Mouse (Mus musculus) right cerebral cortex, adult 18-20 months (tissue): Measurements from ENCODE around the gene Gstp1.
"Not testable (repeated sequence)": the region's sequence is repeated elsewhere in the genome, so short reads cannot be mapped to it uniquely, and the experiment has no call there.

Source experiments
- DNase-seq: peaks from one replicate; pipeline ENCODE4 v3.0.0; 2022; ENCODE audit warnings: mixed read lengths

Gene Gstp1

GRCm38 (mm10) chr19:4037788-4038232 lies at the start of gene Gstp1:
Gstp1 (minus strand) TSS chr19:4037985.
- peak; percentile 92 for DNase-seq

- DNase-seq: no peak
Measured at GRCm38 (mm10) chr19:4087090-4087489, 49.3 kb upstream of the Gstp1 start.

GRCm38 (mm10) chr19:4086156-4086555 lies 48.4 kb upstream of the Gstp1 start:
- no peak for DNase-seq

DNA sequence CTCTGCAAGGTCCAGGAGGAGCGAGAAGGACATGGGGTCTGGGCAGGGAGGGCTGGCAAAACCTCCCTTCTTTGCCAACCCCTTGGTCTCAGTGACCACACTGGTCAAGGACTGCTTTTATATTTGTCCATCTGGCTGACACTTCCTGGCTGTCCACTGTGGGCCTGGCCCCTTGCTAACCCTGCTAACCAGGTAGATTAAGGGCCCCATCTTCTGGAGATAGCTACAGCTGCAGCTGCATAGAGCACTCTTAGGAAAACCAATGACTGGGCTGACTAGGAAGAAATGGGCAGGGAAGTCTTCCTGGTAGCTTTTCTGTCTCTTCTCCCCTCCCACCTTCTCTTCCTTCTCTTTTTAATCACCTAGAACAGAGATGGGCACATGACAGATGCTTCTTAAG lies 47.2 kb upstream of the Gstp1 start:
- no peak for DNase-seq

- no peak for DNase-seq
Measured at GRCm38 (mm10) chr19:4083826-4084225, 46.0 kb upstream of the Gstp1 start.

GRCm38 (mm10) chr19:4083316-4083715 lies 45.5 kb upstream of the Gstp1 start:
- no peak for DNase-seq

DNA sequence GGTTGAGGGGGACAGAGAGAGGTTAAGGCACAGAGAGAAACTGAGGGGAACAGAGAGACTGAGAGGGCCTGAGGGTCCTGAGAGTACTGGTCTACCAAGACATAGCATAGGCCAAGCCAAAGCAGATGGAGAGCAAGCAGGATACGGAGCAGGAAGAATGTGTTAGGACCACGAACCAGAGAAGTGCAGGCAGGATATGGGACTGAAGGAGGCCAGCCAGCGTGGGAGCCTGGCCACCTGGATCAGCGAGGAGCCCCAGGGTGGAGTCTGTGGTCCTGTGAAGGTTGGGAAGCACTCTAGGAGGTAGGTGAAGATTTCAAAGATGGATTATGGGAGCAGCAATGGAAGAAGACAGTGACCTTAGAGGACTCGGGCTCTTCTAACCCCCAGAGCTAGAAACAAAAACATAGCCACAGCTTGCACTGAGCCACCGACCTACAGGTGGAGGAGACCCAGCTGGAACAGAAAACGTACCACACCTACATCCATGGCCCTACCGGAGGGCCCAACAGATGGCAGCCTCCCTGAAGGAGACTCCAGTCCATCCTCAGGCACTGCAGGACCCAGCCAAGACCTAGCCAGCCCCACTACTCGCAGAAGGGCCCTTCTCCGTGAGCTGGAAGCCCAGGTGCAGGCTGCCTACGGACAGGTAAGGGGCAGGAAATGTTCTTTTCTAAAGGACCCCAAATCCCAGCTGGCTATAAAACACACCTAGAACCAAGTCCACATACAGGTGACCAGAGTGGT lies 44.6 kb upstream of the Gstp1 start:
- DNase-seq: no peak

DNA sequence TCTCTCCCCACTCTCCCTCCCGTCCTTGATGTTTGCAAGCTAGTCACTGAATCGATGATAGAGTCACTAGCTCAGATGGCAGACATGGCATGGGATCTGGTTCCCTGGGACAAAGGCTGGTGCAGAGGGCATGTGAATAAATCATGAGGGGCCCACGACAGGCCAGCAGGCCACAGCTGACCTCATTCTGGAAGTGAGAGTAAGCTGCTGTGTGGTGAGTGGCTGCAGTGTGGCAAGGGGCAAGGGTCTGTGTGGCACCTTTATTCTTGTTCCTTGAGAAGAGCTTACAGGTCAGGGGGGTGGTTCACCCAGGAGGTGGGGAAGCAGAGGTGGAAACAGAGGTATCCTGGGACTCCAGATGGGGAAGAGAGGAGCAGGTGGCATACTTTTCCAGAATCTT lies 43.6 kb upstream of the Gstp1 start, which contains the start of gene Cabp2:
TSS of gene Cabp2 (plus strand) at position 185 of the 400 bp plus-strand sequence.
- no peak for DNase-seq

- DNase-seq: no peak
Measured at GRCm38 (mm10) chr19:4080511-4081009, 42.8 kb upstream of the Gstp1 start.

- DNase-seq: no peak
Measured at GRCm38 (mm10) chr19:4079594-4079993, 41.8 kb upstream of the Gstp1 start.

DNA sequence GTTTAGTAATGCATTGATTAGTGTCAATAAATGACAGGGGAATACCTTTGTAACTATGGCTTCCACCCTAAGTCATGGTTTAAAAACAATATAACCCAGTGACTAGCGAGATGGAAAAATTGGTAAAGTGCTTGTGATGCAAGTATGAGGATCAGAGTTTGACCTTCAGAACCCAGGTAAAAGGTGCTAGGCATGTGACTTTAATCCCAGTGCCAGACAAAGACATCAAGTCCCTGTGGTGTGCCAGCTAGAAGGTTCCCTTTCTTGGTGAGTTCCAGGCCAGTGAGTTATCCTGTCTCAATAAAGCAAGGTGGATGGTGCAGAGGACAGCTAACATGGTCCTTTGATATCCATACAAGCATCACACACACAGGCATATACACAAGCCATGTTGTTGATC lies 37.7 kb upstream of the Gstp1 start:
- no peak for DNase-seq

DNA sequence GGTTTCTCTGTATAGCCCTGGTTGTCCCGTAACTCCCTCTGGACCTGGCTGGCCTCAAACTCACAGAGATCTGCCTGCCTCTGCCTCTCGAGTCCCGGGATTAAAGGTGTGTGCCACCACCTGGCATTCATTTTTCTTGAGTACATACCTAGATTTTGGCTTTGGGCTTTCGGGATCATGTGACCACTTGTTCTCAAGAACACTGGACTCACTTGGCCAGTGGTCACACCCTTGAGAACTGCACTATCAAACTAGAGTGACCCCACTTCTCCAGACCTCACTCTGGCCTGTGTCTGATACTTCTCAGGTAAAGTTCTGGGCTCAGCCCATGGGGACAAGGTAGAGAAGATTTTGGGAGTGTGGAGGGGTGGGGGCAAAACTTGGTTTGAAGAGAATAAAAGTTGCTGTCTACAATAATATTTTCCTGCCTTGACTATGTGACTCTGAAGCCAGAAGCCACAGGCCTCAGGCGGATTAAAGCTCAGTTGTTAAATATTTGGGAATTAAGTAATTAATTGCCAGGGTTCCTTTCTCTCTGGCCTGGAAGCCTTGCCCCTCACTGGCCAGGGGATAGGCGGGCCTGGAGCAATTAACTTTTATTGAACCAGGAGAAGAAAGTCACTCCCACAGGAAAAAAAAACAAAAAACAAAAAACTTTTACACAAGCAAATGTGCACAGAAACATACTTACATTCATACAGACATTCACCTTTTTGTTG lies 35.1 kb upstream of the Gstp1 start:
- DNase-seq: no peak

- no peak for DNase-seq
Measured at GRCm38 (mm10) chr19:4071406-4071805, 33.6 kb upstream of the Gstp1 start.

- no peak for DNase-seq
Measured at GRCm38 (mm10) chr19:4070756-4071155, 33.0 kb upstream of the Gstp1 start.

DNA sequence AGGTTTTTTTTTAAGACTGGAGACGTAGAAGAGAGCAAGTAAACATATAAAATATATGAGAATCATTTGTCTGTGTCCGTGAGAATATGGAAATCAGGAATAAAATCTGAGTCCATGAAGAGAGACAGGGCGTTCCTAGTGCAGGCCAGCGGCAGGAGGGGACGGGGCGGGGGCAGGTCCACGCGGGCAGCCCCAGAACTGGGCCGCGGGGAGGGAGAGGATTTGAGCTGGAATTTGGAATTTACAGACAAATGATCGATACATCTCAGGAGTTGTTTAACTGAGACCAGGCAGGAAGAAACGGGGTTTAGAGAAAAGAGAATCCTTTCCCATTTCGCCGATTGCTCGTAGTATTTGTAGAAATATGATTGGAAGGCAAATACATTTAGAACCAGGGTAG lies 32.5 kb upstream of the Gstp1 start:
- no peak for DNase-seq

DNA sequence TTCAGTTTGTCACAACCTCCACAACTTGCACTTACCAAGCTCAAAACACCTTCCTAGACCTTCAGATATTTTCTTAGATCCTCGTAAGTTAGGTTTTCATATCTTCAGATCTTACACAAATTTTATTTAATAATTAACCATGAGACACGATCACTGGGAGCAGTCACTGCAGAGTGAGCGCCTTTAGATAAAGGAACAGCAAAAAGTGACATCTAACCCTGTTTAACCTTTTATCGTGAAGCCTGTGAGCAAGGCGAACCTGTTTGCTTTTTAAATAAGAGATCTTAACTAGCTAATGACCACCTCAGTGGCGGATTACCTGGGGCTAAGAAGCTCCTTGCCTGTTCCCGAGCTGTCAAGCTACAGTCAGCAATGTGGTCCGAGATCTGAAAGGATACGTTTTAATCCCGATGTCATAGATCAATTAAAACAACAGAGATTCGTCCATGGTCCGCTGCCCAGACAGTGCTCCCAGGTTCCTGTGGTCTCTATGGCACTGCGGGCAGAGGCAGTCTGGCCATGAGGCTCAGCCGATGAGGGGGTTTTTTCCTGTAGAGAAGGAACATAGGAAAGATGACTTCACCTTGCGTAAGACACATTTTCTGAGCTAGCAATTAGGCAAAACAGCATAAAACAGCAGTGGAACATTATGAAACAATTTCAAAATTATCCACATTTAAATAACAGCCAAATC lies 31.1 kb upstream of the Gstp1 start:
- no peak for DNase-seq

GRCm38 (mm10) chr19:4068242-4068641 lies 30.5 kb upstream of the Gstp1 start:
- DNase-seq: not testable (repeated sequence)

DNA sequence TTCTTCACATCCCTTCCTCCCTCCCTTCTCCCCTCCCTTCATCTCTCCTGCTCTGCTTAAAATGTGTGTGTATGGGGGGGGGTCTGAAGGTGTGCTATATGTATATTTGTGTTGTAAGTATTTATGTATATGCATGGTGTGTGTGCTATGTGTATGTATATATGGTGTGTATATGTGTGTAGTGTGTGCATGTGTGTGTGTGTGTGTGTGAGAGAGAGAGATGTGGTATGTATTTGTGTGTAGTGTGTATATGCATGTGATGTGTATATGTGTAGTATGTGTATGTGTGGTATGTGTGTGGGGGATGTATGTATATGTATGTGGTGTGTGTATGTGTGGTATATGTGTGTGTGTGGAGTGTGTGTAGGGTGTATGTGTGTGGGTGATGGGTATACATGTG lies 29.1 kb upstream of the Gstp1 start:
- no peak for DNase-seq

DNA sequence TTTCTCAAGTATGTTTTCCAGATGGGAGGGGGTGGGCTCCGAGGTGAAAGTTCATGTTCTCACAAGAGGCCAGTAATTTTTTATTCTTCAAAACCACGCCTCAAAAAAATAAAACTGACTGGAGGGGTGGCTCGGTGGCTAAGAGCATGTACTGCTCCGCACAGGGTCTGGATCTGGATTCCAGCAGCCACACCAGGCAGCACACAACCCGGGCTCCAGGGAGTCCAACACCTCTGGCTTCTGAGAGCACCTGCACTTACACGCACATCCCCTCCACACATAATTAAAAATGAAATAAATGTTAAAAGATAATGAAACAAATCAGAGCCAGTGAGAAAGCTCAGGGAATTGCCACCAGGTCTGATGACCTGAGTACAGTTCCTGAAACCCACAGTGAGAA lies 28.5 kb upstream of the Gstp1 start:
- DNase-seq: no peak

DNA sequence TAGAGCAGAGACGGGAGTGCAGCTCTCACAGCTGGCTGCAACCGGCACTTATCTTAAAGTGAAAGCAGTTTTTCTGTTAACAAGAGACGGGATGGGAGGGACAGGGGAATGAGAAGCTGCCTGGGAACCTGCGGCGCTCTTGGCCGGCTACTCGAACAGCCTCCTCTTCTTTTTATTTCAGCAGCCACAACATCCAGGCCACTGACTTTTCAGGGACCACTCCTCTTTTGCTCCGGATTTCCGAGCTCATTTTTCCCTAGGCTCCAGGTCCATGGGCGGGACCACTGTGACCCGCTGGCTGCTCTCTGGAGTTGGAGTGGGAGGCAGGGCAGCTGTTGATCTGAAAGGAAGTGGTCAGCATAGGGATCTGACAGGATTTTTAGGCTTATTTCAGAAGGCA lies 26.7 kb upstream of the Gstp1 start:
- DNase-seq: not testable (repeated sequence)

GRCm38 (mm10) chr19:4063357-4063756 lies 25.6 kb upstream of the Gstp1 start:
- DNase-seq: not testable (repeated sequence)

DNA sequence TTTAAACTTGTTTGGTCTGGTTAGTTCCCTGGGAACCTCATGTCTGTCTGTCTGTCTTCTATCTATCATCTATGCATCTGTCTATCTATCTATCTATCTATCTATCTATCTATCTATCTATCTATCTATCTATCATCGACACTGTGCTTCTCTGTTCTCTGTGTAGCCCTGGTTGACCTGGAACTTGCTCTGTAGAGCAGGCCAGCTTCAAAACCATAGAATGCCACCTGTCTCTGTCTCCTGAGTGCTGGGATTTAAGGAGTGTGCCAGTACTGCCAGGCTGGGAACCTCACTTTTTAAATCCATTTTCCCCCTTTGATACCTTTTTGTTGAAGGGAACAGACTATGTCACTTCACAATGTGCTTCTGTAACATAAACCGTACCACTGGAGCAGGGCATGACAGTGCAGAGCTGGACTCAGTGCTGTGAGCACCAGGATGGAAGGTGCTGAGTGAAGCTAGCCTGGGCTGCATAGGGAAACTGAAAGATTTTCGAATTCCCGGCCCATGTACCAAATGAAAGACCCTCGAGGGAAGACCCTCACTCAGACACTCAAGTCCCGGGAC lies 23.2 kb upstream of the Gstp1 start:
- DNase-seq: no peak
